Mouse (Mus musculus) C2C12 (cell line): ENCODE results near the gene Nudt2.

Experiments used
- CTCF ChIP-seq: IDR thresholded peaks from one replicate; pipeline ENCODE4 v1.5.1; 2011; ENCODE audit not compliant: control insufficient read depth, insufficient read depth, insufficient read length
- FOSL1 ChIP-seq: IDR thresholded peaks from one replicate; pipeline ENCODE4 v1.8.0; 2011; ENCODE audit warnings: mild to moderate bottlenecking, low read length; ENCODE audit not compliant: poor library complexity, insufficient read depth, severe bottlenecking
- MYOG ChIP-seq: IDR thresholded peaks from one replicate; pipeline ENCODE4 v1.6.1; 2011; ENCODE audit not compliant: control insufficient read depth, insufficient read length; ENCODE audit errors: extremely low read depth
- USF1 ChIP-seq: IDR thresholded peaks from one replicate; pipeline ENCODE4 v1.6.1; 2011; ENCODE audit warnings: low read depth, mild to moderate bottlenecking, control low read depth, moderate library complexity

- TF ChIP-seq CTCF (no peak), USF1 (no peak), FOSL1 (no peak), MYOG (no peak)
Measured at GRCm38 (mm10) chr4:41438931-41439330, 26.0 kb upstream of the Nudt2 start.
